Mouse (Mus musculus) C2C12 (cell line): Measurements from ENCODE around the gene Mrpl30.

Experiments
- CEBPB ChIP-seq: IDR thresholded peaks from one replicate; pipeline ENCODE4 v1.6.1; 2011; ENCODE audit warnings: low read depth, mild to moderate bottlenecking, control low read depth, moderate library complexity
- CTCF ChIP-seq: IDR thresholded peaks from one replicate; pipeline ENCODE4 v1.5.1; 2011; ENCODE audit not compliant: control insufficient read depth, insufficient read depth, insufficient read length
- FOSL1 ChIP-seq: IDR thresholded peaks from one replicate; pipeline ENCODE4 v1.8.0; 2011; ENCODE audit warnings: mild to moderate bottlenecking, low read length; ENCODE audit not compliant: poor library complexity, insufficient read depth, severe bottlenecking
- MAX ChIP-seq: IDR thresholded peaks from one replicate; pipeline ENCODE4 v1.6.1; 2011; ENCODE audit warnings: mild to moderate bottlenecking, control low read depth
- USF1 ChIP-seq: IDR thresholded peaks from one replicate; pipeline ENCODE4 v1.6.1; 2011; ENCODE audit warnings: low read depth, mild to moderate bottlenecking, control low read depth, moderate library complexity

- no peak for TF ChIP-seq CTCF
- no peak for TF ChIP-seq USF1
- no peak for TF ChIP-seq FOSL1
- TF ChIP-seq CEBPB: no peak
- TF ChIP-seq MAX: no peak
Measured at GRCm38 (mm10) chr1:37922536-37922935, 32.3 kb downstream of the Mrpl30 start.
